Mouse (Mus musculus) layer of hippocampus, adult 2 months (tissue): Measurements from ENCODE around the gene Ccdc115. TPM values are rescaled to one million over a fixed set of nuclear protein-coding genes. Genes with fewer than 3 reads are reported as not detected.
"Not testable (repeated sequence)": the region's sequence is repeated elsewhere in the genome, so short reads cannot be mapped to it uniquely, and the experiment has no call there.

Experiments used
- DNase-seq, 2 experiments: peaks; one replicate each; pipeline ENCODE4 v3.0.0; 2022; ENCODE audit warnings: low spot score in 2 of 2
- H3K27ac ChIP-seq: fragments of 200-600 bp; 2 replicates; pipeline ENCODE4 v1.8.1; 2022
- H3K4me3 ChIP-seq: fragments of 200-600 bp; 2 replicates; pipeline ENCODE4 v1.8.1; 2022; ENCODE audit warnings: mild to moderate bottlenecking
- CTCF ChIP-seq: fragments of 200-600 bp; conservative IDR thresholded peaks from 2 replicates; pipeline ENCODE4 v1.8.1; 2022; ENCODE audit warnings: antibody characterized with exemption, mild to moderate bottlenecking, moderate library complexity
- total RNA-seq, 2 experiments: library from RNA; stranded (reverse); gene quantifications; 2 replicates each; pipeline ENCODE4 v1.2.3; 2021

Ccdc115 gene
- total RNA-seq, 2 experiments from 2014 or later: 19.2 to 20.3 TPM

DNA sequence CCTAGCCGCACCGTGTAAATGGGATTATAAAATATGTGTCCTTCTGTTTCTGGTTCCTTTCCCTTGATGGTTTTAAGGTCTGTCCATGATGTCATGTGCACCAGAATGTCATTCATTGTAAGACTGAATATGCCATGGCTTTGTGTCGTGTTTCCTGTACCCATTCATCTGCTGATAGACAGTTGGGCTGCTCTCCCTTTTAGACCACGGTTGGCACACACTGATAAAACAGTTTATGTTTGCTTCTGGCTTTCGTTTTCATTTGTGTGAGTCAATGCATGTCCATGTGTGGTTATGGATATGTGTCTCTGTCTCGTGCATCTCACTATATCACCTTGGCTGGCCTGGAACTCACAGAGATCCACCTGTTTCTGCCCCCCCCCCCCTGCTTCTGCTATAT is 26.0 kb upstream of the Ccdc115 start:
- Histone ChIP-seq H3K4me3 (no peak overlapping the region), H3K27ac (no peak overlapping the region)
- DNase-seq: no peak
- no peak for TF ChIP-seq CTCF

DNA sequence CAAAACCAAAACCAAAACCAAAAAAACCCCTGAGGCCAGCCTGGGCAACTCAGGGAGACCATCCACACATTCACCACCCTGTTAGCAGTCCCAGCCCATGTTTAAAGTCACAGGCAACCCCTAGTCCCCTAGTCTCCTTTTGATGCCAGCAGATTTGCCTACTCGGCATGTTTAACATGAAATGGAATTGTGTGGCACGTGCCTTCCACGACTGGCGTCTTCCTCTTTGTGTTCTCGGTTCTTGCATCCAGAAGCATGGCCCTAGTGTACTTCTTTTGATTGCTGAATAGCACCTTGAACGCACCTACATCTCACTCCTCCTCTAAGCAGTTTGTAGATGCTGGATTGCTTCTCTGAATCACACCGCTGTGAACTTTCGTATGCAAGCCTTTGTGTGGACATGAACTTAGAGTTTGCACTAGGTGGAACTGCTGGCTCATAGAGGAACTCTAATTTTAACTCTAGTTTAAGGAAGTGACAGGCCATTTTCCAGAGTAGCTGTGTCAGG is 24.9 kb upstream of the Ccdc115 start:
- no peak overlapping the region for H3K27ac ChIP-seq
- no peak overlapping the region for H3K4me3 ChIP-seq
- no peak for DNase-seq
- TF ChIP-seq CTCF: no peak

DNA sequence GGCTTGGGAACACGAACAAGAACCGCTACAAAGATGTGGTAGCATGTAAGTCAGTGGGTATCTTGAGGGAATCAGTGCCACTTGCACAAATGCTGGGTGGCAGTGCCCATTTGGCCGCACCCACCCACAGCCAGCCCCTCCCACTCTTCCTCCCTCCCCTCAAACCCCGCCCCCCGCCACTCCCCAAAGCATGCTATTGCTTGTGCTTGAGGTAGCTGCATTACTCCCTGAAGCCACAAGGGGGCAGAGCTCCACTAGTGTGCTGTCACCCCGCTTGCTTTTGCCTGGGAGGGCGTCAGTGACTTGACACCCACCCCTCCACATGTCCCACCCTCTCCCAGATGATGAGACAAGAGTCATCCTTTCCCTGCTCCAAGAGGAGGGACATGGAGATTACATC is 23.3 kb upstream of the Ccdc115 start:
- peak; percentile 77 for TF ChIP-seq CTCF
- Histone ChIP-seq H3K27ac (no peak overlapping the region), H3K4me3 (no peak overlapping the region)
- DNase-seq: peak; percentile 48 to 76

DNA sequence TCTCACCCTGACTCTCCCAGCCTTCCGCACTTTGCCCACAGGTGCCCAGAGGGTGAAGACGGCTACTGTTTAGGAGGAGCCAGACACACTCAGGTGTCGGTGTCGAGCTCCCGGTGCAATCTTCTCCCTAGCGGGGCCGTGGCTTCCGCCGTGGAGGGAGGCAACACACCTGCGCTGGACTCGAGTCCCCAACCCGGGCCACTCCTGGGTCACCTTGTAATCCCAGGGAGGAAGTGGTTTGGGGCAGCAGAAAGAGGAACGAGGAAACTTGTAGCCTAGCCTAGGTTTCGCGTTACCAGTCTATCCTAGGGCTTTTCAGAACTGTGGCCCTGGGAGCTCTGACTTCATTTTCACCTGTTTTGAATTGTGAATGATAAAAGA is 20.6 kb upstream of the Ccdc115 start:
- no peak for DNase-seq
- Histone ChIP-seq H3K4me3 (peak overlapping the region; percentile 60), H3K27ac (no peak overlapping the region)
- TF ChIP-seq CTCF: no peak

DNA sequence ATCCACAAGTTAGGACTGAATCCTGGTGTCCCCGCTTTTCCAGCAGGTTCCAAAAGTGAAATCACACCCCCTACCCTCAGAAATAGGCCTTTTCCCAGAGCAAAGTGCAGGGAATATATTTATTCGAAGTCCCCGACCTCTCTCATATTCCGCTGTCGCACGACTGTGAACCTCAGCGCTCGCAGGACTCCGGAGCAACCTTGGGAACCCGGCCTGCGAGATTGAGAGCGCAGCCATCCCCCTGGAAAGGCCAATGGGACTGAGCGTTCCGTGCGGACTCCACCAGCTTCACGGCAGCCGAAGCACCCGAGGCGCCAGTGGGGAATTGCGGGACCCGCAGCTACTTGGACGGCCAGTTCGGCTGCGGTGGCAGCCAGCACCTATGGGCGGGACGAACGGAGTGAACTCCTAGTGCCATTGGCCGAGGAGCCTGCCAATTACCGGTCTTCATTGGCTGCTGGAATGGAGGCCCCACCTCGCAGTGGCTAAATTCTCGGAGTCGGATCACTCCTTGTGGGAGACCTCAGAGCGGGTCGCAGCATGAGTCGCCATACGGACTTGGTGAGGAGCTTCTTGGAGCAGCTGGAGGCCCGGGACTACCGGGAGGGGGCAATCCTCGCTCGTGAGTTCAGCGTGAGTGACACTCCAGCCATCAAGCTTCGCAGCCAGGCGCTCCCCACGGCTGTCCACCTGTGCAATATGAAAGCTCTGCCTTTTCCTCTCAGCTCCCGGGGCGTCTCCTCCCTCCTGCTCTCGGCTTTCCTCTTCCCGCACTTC is 20.0 kb upstream of the Ccdc115 start, which contains the start of gene Ptpn18:
Gene Ptpn18 (plus strand): TSS at position 479 of the 777 bp plus-strand sequence.
- peak; percentile 46 for TF ChIP-seq CTCF
- peak; percentile 80 to 90 for DNase-seq
- Histone ChIP-seq H3K27ac (no peak within 1 kb of the TSS), H3K4me3 (peak within 1 kb of the TSS; percentile 60)

DNA sequence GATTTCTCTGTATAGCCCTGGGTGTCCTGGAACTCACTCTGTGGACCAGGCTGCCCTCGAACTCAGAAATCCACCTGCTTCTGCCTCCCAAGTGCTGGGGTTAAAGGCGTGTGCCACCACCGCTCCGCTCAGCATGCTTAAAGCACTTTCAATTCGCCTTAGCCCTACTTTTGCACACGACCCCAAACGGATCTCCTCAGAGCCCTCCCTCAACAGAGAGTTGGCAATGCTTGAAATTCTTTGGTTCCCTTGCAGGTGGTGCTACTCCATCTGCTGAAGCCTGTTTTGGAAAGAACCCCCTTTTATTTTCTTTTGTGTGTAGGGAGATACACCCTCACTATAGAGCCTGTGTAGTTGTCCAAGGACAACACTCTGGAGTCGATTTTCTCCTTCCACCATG is 19.0 kb upstream of the Ccdc115 start:
- no peak for TF ChIP-seq CTCF
- no peak overlapping the region for H3K4me3 ChIP-seq
- H3K27ac ChIP-seq: no peak overlapping the region
- DNase-seq: no peak

- no peak overlapping the region for H3K4me3 ChIP-seq
- H3K27ac ChIP-seq: no peak overlapping the region
- DNase-seq: no peak
- TF ChIP-seq CTCF: peak; percentile 19; the same call in 1 of the 2 replicates
Measured at GRCm38 (mm10) chr1:34443124-34443523, 3.7 kb upstream of the Ccdc115 start.

DNA sequence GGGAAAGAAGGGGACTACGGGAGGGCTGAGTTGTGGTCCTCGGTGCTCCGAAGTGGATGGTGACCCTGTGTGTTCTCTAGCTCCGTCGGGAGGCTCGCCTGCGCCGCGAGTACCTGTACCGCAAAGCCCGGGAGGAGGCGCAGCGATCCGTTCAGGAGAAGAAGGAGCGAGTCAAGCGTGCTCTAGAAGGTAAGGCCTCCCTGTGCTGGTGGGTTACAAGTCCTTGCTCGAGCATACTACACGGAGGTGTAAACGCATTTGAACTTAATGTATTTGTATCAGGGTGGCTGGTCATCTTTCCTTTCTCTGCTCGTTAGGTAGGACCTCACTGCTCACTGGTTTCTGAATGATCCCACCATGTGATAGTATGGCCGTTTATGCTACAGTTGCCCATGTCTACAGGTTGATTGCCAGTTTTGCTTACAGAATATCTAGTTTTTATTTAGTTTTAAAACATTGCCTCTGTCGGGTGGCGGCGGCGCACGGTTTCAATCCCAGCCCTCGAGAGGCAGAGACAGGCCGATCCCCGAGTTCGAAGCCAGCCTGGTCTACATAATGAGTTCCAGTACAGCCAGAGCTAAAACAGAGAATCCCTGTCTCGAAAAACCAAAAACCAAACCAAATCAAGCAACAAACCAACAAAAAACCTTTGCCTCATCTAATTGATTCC is 624 bp upstream of the Ccdc115 start:
- Histone ChIP-seq H3K27ac (peak overlapping the region; percentile 97), H3K4me3 (peak overlapping the region; percentile 81)
- peak; percentile 60 for TF ChIP-seq CTCF
- no peak for DNase-seq

DNA sequence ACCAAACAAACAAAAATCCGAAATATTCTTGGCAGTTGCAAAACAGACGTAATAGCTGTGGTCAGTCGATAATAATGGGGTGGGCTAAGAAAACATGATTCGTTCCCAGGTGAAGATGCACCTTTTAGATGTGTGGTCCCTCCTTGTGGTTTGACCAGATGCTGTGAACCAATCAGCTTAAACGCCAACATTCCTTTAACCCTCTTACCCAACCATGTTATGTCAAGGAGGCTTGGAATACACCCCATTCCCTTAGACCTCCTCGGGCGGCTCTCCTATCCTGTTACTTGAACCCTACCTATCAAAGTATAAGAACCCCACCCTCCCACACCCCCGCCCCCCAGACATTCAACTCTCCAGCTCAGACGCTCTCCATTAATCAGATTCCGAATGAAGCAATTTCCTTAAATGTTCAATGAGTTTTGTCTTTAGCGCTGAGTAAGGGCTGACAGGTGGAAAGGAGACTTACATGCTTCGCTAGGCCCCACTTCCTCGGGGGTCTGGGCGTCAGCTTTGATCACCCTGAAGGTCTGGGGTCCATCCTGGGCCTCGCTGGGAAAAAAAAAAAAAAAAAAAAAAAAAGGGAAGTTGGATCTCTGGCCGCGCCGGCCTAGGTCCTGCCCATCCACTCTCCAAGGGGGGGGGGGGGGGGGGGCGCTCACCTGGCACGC is 956 bp downstream of the Ccdc115 start:
- peak overlapping the region; percentile 81 for H3K4me3 ChIP-seq
- H3K27ac ChIP-seq: no peak overlapping the region
- no peak for TF ChIP-seq CTCF
- DNase-seq: no peak

GRCm38 (mm10) chr1:34437366-34437765 is 2.1 kb downstream of the Ccdc115 start:
- not testable (repeated sequence) for H3K4me3 ChIP-seq, DNase-seq, H3K27ac ChIP-seq

DNA sequence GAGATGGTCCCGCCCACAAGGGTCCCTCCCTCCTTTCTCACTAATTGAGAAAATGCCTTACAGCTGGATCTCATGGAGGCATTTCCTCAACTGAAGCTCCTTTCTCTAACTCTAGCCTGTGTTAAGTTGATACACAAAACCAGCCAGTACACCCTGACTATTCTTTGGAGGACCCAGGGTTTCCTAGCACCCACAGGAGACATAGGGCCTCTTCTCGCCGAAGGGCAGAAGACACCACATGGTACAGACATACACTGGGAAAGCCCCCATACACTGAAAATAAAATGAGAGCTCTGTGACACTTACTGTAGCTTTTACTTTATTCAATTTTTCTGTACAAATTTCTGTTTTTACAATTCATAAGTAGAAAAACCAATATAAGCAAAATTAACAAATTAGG is 3.1 kb downstream of the Ccdc115 start:
- TF ChIP-seq CTCF: no peak
- Histone ChIP-seq H3K4me3 (no peak overlapping the region), H3K27ac (no peak overlapping the region)
- DNase-seq: no peak

DNA sequence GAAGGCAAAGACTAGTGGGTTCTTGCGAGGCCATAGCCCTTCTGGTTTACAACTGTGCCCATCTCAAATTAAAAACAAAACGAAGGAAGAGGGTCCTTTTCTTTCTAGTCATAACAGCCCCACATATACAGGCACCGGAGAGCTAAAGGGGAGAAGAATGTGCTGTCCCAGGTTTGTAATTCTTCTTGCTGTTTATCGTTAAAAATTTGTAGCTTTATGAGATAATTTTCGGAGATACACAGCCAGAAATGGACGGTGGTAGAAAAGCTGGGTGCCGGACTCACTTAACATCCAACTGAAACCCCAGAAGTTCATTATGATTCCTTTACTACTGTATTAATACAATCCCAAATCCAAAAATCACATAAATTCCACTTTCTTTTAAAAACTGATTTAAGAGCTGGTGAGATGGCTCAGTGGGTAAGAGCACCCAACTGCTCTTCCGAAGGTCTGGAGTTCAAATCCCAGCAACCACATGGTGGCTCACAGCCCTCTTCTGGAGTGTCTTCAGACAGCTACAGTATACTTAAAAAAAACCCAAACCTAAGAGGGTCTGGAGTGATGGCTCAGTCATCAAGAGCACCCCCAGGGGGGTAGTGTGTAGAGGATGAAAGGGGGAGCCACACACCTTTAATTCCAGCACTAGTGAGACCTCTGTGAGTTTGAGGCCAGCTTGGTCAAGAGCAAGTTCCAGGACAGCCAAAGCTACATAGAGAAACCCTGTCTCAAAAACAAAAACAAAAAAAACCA is 3.9 kb downstream of the Ccdc115 start:
- no peak for TF ChIP-seq CTCF
- DNase-seq: no peak
- Histone ChIP-seq H3K27ac (peak overlapping the region; percentile 89), H3K4me3 (peak overlapping the region; percentile 80)
